Mouse (Mus musculus): ENCODE measurements around the gene 1810065E05Rik. TPM values are rescaled to one million over a fixed set of nuclear protein-coding genes. Genes with fewer than 3 reads are reported as not detected.

The 1810065E05Rik gene
- polyA plus RNA-seq (2016; fragmentation: Nextera tagmentation; extraction: Ambion mirVana), result not detected in 2 replicates

DNA sequence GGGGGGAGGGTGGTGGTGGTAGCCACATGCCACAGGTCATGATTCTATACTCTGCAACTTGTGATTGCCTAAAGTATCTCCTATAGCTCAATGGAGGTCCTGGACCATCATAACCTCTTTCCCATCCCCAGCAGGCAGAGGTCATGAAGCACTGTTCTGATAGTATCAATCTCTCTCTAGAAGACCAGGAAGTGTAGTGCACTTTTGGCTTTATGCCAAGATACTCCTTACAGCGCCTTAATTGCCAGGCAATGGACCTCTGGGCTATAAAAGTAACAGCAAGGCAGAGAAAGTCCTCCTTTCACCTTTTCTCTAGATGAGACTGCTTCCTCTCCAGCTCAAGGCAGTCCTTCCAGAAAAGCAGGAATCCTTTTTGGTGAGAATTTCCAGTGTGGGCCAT is at the start of gene 1810065E05Rik:
1810065E05Rik (plus strand) TSS at position 297 of the 400 bp plus-strand sequence.
- Histone ChIP-seq H3K27me3 (ENCODE audit: low read depth, poor library complexity, severe bottlenecking) (no peaks in the 10 kb centered on the region), H3K4me1 (peaks cover 12% of the 10 kb centered on the region), H3K9me3 (replicated peaks) (no peaks in the 10 kb centered on the region), H3K27ac (no peak within 1 kb of the TSS), H3K36me3 (no peaks in the 10 kb centered on the region), H3K4me3 (no peak within 1 kb of the TSS)
- no peak for DNase-seq (ENCODE audit: low spot score)
- WGBS, result 66% methylated on average over 1 of the region's 1 CpGs

- Histone ChIP-seq H3K27ac (no peak overlapping the region), H3K36me3 (no peaks in the 10 kb centered on the region), H3K4me1 (no peaks in the 10 kb centered on the region), H3K27me3 (ENCODE audit: low read depth, poor library complexity, severe bottlenecking) (no peaks in the 10 kb centered on the region), H3K9me3 (replicated peaks) (no peaks in the 10 kb centered on the region), H3K4me3 (no peak overlapping the region)
- no peak for DNase-seq (ENCODE audit: low spot score)
- WGBS, result 81% methylated on average over 2 of the region's 2 CpGs
Measured at GRCm38 (mm10) chr11:58377273-58377672, 43.6 kb upstream of the 1810065E05Rik start.

- Histone ChIP-seq H3K9me3 (replicated peaks) (no peaks in the 10 kb centered on the region), H3K27me3 (ENCODE audit: low read depth, poor library complexity, severe bottlenecking) (no peaks in the 10 kb centered on the region), H3K36me3 (no peaks in the 10 kb centered on the region), H3K27ac (no peak overlapping the region), H3K4me3 (no peak overlapping the region), H3K4me1 (no peaks in the 10 kb centered on the region)
- 93% methylated on average over 1 of the region's 1 CpGs for WGBS
- no peak for DNase-seq (ENCODE audit: low spot score)
Measured at GRCm38 (mm10) chr11:58377686-58378085, 43.2 kb upstream of the 1810065E05Rik start.

GRCm38 (mm10) chr11:58378763-58379278 is 42.1 kb upstream of the 1810065E05Rik start, which contains the start of gene Lypd8:
Gene Lypd8 (plus strand): TSS chr11:58379043.
- DNase-seq (ENCODE audit: low spot score), result no peak
- no peaks in the 10 kb centered on the region for H3K4me1 ChIP-seq
- H3K4me3 ChIP-seq, result no peak within 1 kb of the TSS
- no peak within 1 kb of the TSS for H3K27ac ChIP-seq
- no peaks in the 10 kb centered on the region for H3K9me3 ChIP-seq (replicated peaks)
- 91% methylated on average over 3 of the region's 3 CpGs for WGBS
- H3K36me3 ChIP-seq, result no peaks in the 10 kb centered on the region
- H3K27me3 ChIP-seq (ENCODE audit: low read depth, poor library complexity, severe bottlenecking), result no peaks in the 10 kb centered on the region

GRCm38 (mm10) chr11:58379516-58379915 is 41.4 kb upstream of the 1810065E05Rik start:
- 77% methylated on average over 1 of the region's 1 CpGs for WGBS
- no peak overlapping the region for H3K4me3 ChIP-seq
- no peaks in the 10 kb centered on the region for H3K36me3 ChIP-seq
- no peaks in the 10 kb centered on the region for H3K4me1 ChIP-seq
- H3K9me3 ChIP-seq (replicated peaks), result no peaks in the 10 kb centered on the region
- DNase-seq (ENCODE audit: low spot score), result no peak
- no peak overlapping the region for H3K27ac ChIP-seq
- H3K27me3 ChIP-seq (ENCODE audit: low read depth, poor library complexity, severe bottlenecking), result no peaks in the 10 kb centered on the region

GRCm38 (mm10) chr11:58382471-58382870 is 38.4 kb upstream of the 1810065E05Rik start:
- DNase-seq (ENCODE audit: low spot score), result no peak
- no peak overlapping the region for H3K4me3 ChIP-seq
- no peaks in the 10 kb centered on the region for H3K27me3 ChIP-seq (ENCODE audit: low read depth, poor library complexity, severe bottlenecking)
- H3K27ac ChIP-seq, result no peak overlapping the region
- WGBS, result 94% methylated on average over 6 of the region's 6 CpGs
- no peaks in the 10 kb centered on the region for H3K9me3 ChIP-seq (replicated peaks)
- H3K36me3 ChIP-seq, result no peaks in the 10 kb centered on the region
- no peaks in the 10 kb centered on the region for H3K4me1 ChIP-seq

- 0 out of 2 replicates have a peak, but pooled peaks cover 3% of the 10 kb centered on the region for H3K4me1 ChIP-seq
- 67% methylated on average over 6 of the region's 6 CpGs for WGBS
- H3K27ac ChIP-seq, result no peak overlapping the region
- no peaks in the 10 kb centered on the region for H3K9me3 ChIP-seq (replicated peaks)
- no peaks in the 10 kb centered on the region for H3K36me3 ChIP-seq
- no peak for DNase-seq (ENCODE audit: low spot score)
- H3K4me3 ChIP-seq, result no peak overlapping the region
- no peaks in the 10 kb centered on the region for H3K27me3 ChIP-seq (ENCODE audit: low read depth, poor library complexity, severe bottlenecking)
Measured at GRCm38 (mm10) chr11:58399985-58400645, 20.8 kb upstream of the 1810065E05Rik start.

GRCm38 (mm10) chr11:58400655-58401054 is 20.3 kb upstream of the 1810065E05Rik start:
- Histone ChIP-seq H3K4me1 (0 out of 2 replicates have a peak, but pooled peaks cover 3% of the 10 kb centered on the region), H3K27me3 (ENCODE audit: low read depth, poor library complexity, severe bottlenecking) (no peaks in the 10 kb centered on the region), H3K36me3 (no peaks in the 10 kb centered on the region), H3K4me3 (no peak overlapping the region), H3K27ac (no peak overlapping the region), H3K9me3 (replicated peaks) (no peaks in the 10 kb centered on the region)
- whole genome bisulfite sequencing, result 68% methylated on average over 5 of the region's 5 CpGs
- no peak for DNase-seq (ENCODE audit: low spot score)

DNA sequence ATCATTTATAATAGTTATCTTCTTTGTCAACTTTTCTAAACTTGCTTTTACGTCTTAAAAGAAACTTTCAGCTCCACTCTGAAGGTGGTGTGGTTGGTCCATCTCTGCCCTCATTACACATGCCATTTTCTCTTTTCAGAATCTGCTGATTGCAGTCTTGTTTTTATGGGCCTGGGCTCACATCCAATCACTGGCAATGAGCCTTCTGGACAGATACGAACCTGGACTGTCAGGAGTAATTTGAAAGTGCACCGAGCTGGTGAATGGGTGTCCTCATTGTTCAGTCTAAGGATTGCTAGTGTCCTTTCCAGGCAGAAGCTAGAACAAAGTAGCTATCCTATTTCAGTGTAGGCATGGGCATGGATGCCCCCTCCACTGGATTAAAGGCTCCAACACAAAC is 12.8 kb upstream of the 1810065E05Rik start:
- WGBS, result 87% methylated on average over 3 of the region's 3 CpGs
- Histone ChIP-seq H3K4me3 (no peak overlapping the region), H3K36me3 (no peaks in the 10 kb centered on the region), H3K9me3 (replicated peaks) (no peaks in the 10 kb centered on the region), H3K27me3 (ENCODE audit: low read depth, poor library complexity, severe bottlenecking) (no peaks in the 10 kb centered on the region), H3K27ac (no peak overlapping the region), H3K4me1 (no peaks in the 10 kb centered on the region)
- DNase-seq (ENCODE audit: low spot score), result no peak

DNA sequence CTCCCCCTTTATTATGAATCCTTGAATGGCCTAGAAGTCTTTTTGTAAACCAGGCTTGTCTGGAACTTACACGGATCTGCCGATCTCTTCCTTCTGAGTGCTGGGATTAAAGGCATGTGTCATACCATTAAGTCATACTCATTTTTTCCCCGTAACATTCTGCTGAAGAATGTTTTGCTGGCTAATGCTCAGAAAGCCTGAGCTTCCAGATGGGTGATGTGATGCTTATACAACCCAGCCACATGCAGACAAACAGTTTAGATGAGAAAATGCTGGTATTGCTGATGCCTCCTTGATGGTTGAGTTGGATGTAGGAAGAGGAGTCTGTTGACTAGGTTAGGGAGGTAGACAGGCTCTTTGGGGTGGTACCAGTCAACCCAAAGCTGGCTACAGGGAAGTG is 2.6 kb upstream of the 1810065E05Rik start:
- WGBS, result 87% methylated on average over 3 of the region's 3 CpGs
- Histone ChIP-seq H3K4me3 (no peak overlapping the region), H3K27ac (no peak overlapping the region), H3K36me3 (no peaks in the 10 kb centered on the region), H3K9me3 (replicated peaks) (no peaks in the 10 kb centered on the region), H3K27me3 (ENCODE audit: low read depth, poor library complexity, severe bottlenecking) (no peaks in the 10 kb centered on the region), H3K4me1 (peaks cover 12% of the 10 kb centered on the region)
- no peak for DNase-seq (ENCODE audit: low spot score)

GRCm38 (mm10) chr11:58432259-58432658 is 11.3 kb downstream of the 1810065E05Rik start, which contains the start of gene Gm12253:
Gene Gm12253 (plus strand): TSS chr11:58432559.
- H3K27me3 ChIP-seq (ENCODE audit: low read depth, poor library complexity, severe bottlenecking), result no peaks in the 10 kb centered on the region
- peaks cover 32% of the 10 kb centered on the region for H3K4me1 ChIP-seq
- no peak within 1 kb of the TSS for H3K4me3 ChIP-seq
- 86% methylated on average over 3 of the region's 3 CpGs for WGBS
- H3K27ac ChIP-seq, result no peak within 1 kb of the TSS
- H3K9me3 ChIP-seq (replicated peaks), result no peaks in the 10 kb centered on the region
- no peak for DNase-seq (ENCODE audit: low spot score)
- no peaks in the 10 kb centered on the region for H3K36me3 ChIP-seq

- no peaks in the 10 kb centered on the region for H3K36me3 ChIP-seq
- no peak overlapping the region for H3K4me3 ChIP-seq
- 20% methylated on average over 5 of the region's 5 CpGs for WGBS
- H3K9me3 ChIP-seq (replicated peaks), result no peaks in the 10 kb centered on the region
- peak overlapping the region; percentile 70 for H3K27ac ChIP-seq
- H3K4me1 ChIP-seq, result peaks cover 30% of the 10 kb centered on the region
- no peaks in the 10 kb centered on the region for H3K27me3 ChIP-seq (ENCODE audit: low read depth, poor library complexity, severe bottlenecking)
- no peak for DNase-seq (ENCODE audit: low spot score)
Measured at GRCm38 (mm10) chr11:58437866-58438265, 17.0 kb downstream of the 1810065E05Rik start.

- H3K27me3 ChIP-seq (ENCODE audit: low read depth, poor library complexity, severe bottlenecking), result no peaks in the 10 kb centered on the region
- no peaks in the 10 kb centered on the region for H3K36me3 ChIP-seq
- WGBS, result 95% methylated on average over 9 of the region's 9 CpGs
- no peak within 1 kb of the TSS for H3K4me3 ChIP-seq
- H3K27ac ChIP-seq, result peak within 1 kb of the TSS; percentile 70
- peaks cover 34% of the 10 kb centered on the region for H3K4me1 ChIP-seq
- DNase-seq (ENCODE audit: low spot score), result no peak
- no peaks in the 10 kb centered on the region for H3K9me3 ChIP-seq (replicated peaks)
Measured at GRCm38 (mm10) chr11:58452759-58453158, 31.8 kb downstream of the 1810065E05Rik start, which contains the start of gene Lypd9. Gene Lypd9 (minus strand): TSS chr11:58452923.

Measured in limb, embryonic 10.5 days (tissue).